8 mouse cellular contexts compared by ENCODE assay signal in the genomic region with DNA sequence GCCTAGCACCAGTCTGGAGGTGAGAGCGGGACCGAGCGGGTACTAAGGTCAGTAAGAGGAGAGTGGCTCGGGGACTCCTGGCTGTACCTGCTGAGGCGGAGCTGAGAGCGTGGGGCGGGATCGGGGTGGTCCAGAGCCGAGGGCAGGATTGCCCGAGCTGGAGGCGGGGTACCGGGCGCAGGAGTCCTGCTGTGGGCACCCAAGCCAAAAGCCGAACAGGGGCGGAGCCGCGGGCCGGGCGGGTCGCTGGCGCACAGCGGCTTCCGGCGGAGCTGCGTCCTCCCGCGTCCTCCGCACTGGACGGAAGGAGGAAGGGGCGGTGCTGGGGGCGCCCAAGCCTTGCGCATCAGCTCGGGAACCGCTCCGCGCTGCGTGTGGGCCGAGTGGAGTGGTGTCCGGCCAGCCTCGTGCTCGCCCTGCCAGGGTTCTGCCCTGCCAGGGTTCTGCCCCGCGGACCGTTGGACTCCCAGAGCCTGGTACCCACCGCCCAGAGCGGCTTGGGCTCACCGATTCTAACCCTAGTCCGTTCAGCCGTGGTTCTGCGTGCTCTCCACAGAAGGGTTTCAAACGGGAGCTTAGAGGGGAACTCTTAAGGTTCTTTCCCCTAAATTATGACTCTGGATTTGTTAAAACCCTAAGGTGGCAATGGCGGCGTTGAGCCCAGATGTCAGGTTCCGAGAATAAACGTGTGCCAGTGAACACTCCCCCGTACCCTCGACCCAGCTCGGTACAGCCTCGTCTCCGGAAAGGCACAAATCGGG. TPM values are rescaled to one million over a fixed set of nuclear protein-coding genes. Genes with fewer than 3 reads are reported as not detected.
DNase-seq lines count a peak whose midpoint lies in the region; ATAC-seq and TF ChIP-seq lines count a peak whose summit lies in the region.

A gene (minus strand): TSS at position 262 of the 761 bp plus-strand sequence.

- H3K36me3 ChIP-seq in hindbrain, postnatal 0 days (ENCODE audit: insufficient read depth, low read length): peaks cover 5% of the 10 kb centered on the region

- ATAC-seq in hindbrain, postnatal 0 days: peak; percentile 97
- peak; percentile 88 for ATAC-seq in megakaryocyte, adult 5-6 weeks (ENCODE audit: poor library complexity, severe bottlenecking)

- peak within 1 kb of the TSS; percentile 83 for H3K4me2 ChIP-seq in hindbrain, postnatal 0 days (ENCODE audit: low read depth, low read length)

- peaks cover 8% of the 10 kb centered on the region for H3K4me1 ChIP-seq in hindbrain, postnatal 0 days (ENCODE audit: insufficient read depth, low read length)

- WGBS in hindbrain, postnatal 0 days: under 1% methylated on average over 50 of the region's 61 CpGs

- peak within 1 kb of the TSS; percentile 96 for H3K27ac ChIP-seq in gastrocnemius, adult 2 months
- H3K27ac ChIP-seq in hindbrain, postnatal 0 days: peak within 1 kb of the TSS; percentile 97
- H3K27ac ChIP-seq in left cerebral cortex, adult 2 months: peak within 1 kb of the TSS; percentile 96

- no peak; the same call in 1 of the 2 replicates for TF ChIP-seq CTCF in gastrocnemius, adult 2 months (IDR thresholded peaks at IDR 0.05)
- TF ChIP-seq CTCF in hindbrain, postnatal 0 days (IDR thresholded peaks at IDR 0.05; ENCODE audit: low read depth): no peak
- no peak; the same call in 1 of the 2 replicates for TF ChIP-seq CTCF in left cerebral cortex, adult 2 months (IDR thresholded peaks at IDR 0.05)

- H3K9ac ChIP-seq in hindbrain, postnatal 0 days (replicated peaks; ENCODE audit: low read length): peak within 1 kb of the TSS; percentile 91

- intact Hi-C loops in gastrocnemius, adult 2 months (cut with DNase I): loop anchor here (2.0 to 5.0 kb wide), 3 partner anchors 55 to 106 kb away; a partner anchor contains a TSS
- intact Hi-C loops in left cerebral cortex, adult 2 months (cut with DNase I): loop anchor here (2.0 kb wide), 2 partner anchors 76 to 106 kb away; a partner anchor contains a TSS

- H3K9me3 ChIP-seq in hindbrain, postnatal 0 days (ENCODE audit: low read length): no peaks in the 10 kb centered on the region

- H3K27me3 ChIP-seq in hindbrain, postnatal 0 days (ENCODE audit: insufficient read depth, low read length): no peaks in the 10 kb centered on the region

- H3K4me3 ChIP-seq in gastrocnemius, adult 2 months: peak within 1 kb of the TSS; percentile 96
- H3K4me3 ChIP-seq in hindbrain, postnatal 0 days (ENCODE audit: low read length): peak within 1 kb of the TSS; percentile 72
- peak within 1 kb of the TSS; percentile 98 for H3K4me3 ChIP-seq in left cerebral cortex, adult 2 months

- DNase-seq in T-cell, adult 2 months (ENCODE audit: low spot score): peak; percentile 78
- DNase-seq in cerebellum, postnatal 4 days (ENCODE audit: low spot score in 2 of 2): peak; percentile 72 to 87
- peak; percentile 98 for DNase-seq in gastrocnemius, adult 2 months
- peak; percentile 93 for DNase-seq in hindbrain, postnatal 0 days (ENCODE audit: low spot score)
- DNase-seq in left cerebral cortex, adult 2 months (ENCODE audit: extremely low spot score in 1 of 2, low spot score in 2 of 2): peak; percentile 91 to 93
- peak; percentile 87 to 89 for DNase-seq in right cerebral cortex, adult 2 months (ENCODE audit: low spot score in 2 of 2)
- peak; percentile 95 for DNase-seq in urinary bladder, postnatal 14 days (ENCODE audit: low spot score)

RNA-seq across cellular contexts. Expression of the gene that starts here (rescaled TPM):
- total RNA-seq in gastrocnemius, adult 2 months (2021): 10 to 100 TPM; 17.5 to 20.9 TPM
- 47.0 and 51.2 TPM in 2 replicates for total RNA-seq in hindbrain, postnatal 0 days (2014; rRNA removed)
- 131 and 134 TPM in 2 replicates for polyA plus RNA-seq in hindbrain, postnatal 0 days (2015; fragmentation: Nextera tagmentation; extraction: Ambion mirVana)
- 10 to 100 TPM; 60.9 to 61.6 TPM for total RNA-seq in left cerebral cortex, adult 2 months (2021)
- 30.6 and 30.9 TPM in 2 replicates for total RNA-seq in megakaryocyte, adult 5-6 weeks (2015)
- total RNA-seq in megakaryocyte, adult 5-6 weeks (2017): 18.3 and 19.2 TPM in 2 replicates

Comparison
In these comparisons a context has a peak if more than half of its experiments do, and no peak if none do; other contexts are left out.
1. Peak in every context shown above with its lines: DNase-seq, ATAC-seq, H3K4me3 ChIP-seq and H3K27ac ChIP-seq.